In genomic region chr6:127218634-127219445, GRCm38 (mm10) we compare ENCODE assay signal across 24 mouse cellular contexts.
DNase-seq lines count a peak whose midpoint lies in the region; ATAC-seq and TF ChIP-seq lines count a peak whose summit lies in the region.
"Had no signal": no experiment of that assay in that cellular context is flagged by ENCODE, and none has a peak within 500 bp of the region (broad histone marks: within the 10 kb centered on the region; RNA-seq: fewer than 3 reads in every experiment).

No protein-coding gene starts in this region.

- no peak overlapping the region; the same call in 1 of the 2 replicates for H3K27ac ChIP-seq in forebrain, postnatal 0 days (ENCODE audit: low read depth, low read length)
- no peak overlapping the region for H3K27ac ChIP-seq in forebrain, embryonic 13.5 days
- H3K27ac ChIP-seq in midbrain, embryonic 11.5 days (ENCODE audit: low read depth, low read length), result no peak overlapping the region
- H3K27ac ChIP-seq in midbrain, embryonic 10.5 days (replicated peaks), result no peak overlapping the region
- no peak overlapping the region for H3K27ac ChIP-seq in liver, embryonic 11.5 days (ENCODE audit: low read depth, low read length)
- H3K27ac ChIP-seq: forebrain, embryonic 12.5 days; gastrocnemius, adult 2 months; liver, embryonic 13.5 days; macrophage; midbrain, embryonic 12.5 days; neural tube, embryonic 13.5 days had no signal

- no peaks in the 10 kb centered on the region for H3K9me3 ChIP-seq in forebrain, postnatal 0 days (ENCODE audit: low read length)
- no peaks in the 10 kb centered on the region for H3K9me3 ChIP-seq in forebrain, embryonic 13.5 days (replicated peaks)
- H3K9me3 ChIP-seq in midbrain, embryonic 11.5 days (ENCODE audit: control insufficient read depth, low read length), result no peaks in the 10 kb centered on the region
- no peaks in the 10 kb centered on the region for H3K9me3 ChIP-seq in midbrain, embryonic 10.5 days (replicated peaks)
- no peaks in the 10 kb centered on the region for H3K9me3 ChIP-seq in liver, embryonic 11.5 days (ENCODE audit: control insufficient read depth, low read length)
- H3K9me3 ChIP-seq: forebrain, embryonic 12.5 days; G1E; liver, embryonic 13.5 days; midbrain, embryonic 12.5 days; neural tube, embryonic 13.5 days had no signal

- H3K9ac ChIP-seq in forebrain, postnatal 0 days, result no peak overlapping the region
- H3K9ac ChIP-seq in forebrain, embryonic 13.5 days, result no peak overlapping the region
- H3K9ac ChIP-seq in midbrain, embryonic 11.5 days (ENCODE audit: low read length), result no peak overlapping the region
- no peak overlapping the region for H3K9ac ChIP-seq in liver, embryonic 11.5 days (ENCODE audit: low read depth, low read length)
- H3K9ac ChIP-seq: forebrain, embryonic 12.5 days; liver, embryonic 13.5 days; lung, embryonic 14.5 days; midbrain, embryonic 12.5 days; neural tube, embryonic 13.5 days had no signal

- H3K36me3 ChIP-seq in forebrain, postnatal 0 days (ENCODE audit: insufficient read depth), result no peaks in the 10 kb centered on the region
- no peaks in the 10 kb centered on the region for H3K36me3 ChIP-seq in forebrain, embryonic 13.5 days (ENCODE audit: poor library complexity, severe bottlenecking)
- H3K36me3 ChIP-seq in midbrain, embryonic 11.5 days (ENCODE audit: control insufficient read depth, insufficient read depth, low read length), result no peaks in the 10 kb centered on the region
- H3K36me3 ChIP-seq in midbrain, embryonic 10.5 days, result no peaks in the 10 kb centered on the region
- H3K36me3 ChIP-seq in liver, embryonic 11.5 days (ENCODE audit: control insufficient read depth, insufficient read depth, low read length), result no peaks in the 10 kb centered on the region
- H3K36me3 ChIP-seq: forebrain, embryonic 12.5 days; G1E; liver, embryonic 13.5 days; midbrain, embryonic 12.5 days; neural tube, embryonic 13.5 days had no signal

- DNase-seq in forebrain, postnatal 0 days, result peak; percentile 47
- DNase-seq in midbrain, embryonic 11.5 days (ENCODE audit: low spot score, missing footprints), result peak; percentile 57
- DNase-seq in midbrain, embryonic 10.5 days (ENCODE audit: low spot score), result no peak
- DNase-seq in frontal cortex, postnatal 36 days (ENCODE audit: low spot score in 2 of 2), result peak; percentile 26 to 28
- peak; percentile 7 for DNase-seq in right cerebral cortex, postnatal 4 days
- no peak for DNase-seq in urinary bladder, postnatal 10 days (ENCODE audit: low spot score)
- DNase-seq in liver, embryonic 11.5 days (ENCODE audit: low spot score), result no peak
- DNase-seq: adrenal gland, postnatal 10 days; cerebellum, adult 11-12 months; cerebellum, postnatal 14 days; gastrocnemius, adult 2 months; heart, postnatal 10 days; kidney, adult 9 months; kidney, postnatal 25 days; liver, embryonic 13.5 days; lung, embryonic 14.5 days; thymus, postnatal 25 days had no signal

- no peak overlapping the region for H3K4me3 ChIP-seq in forebrain, postnatal 0 days (ENCODE audit: low read depth, low read length)
- H3K4me3 ChIP-seq in forebrain, embryonic 13.5 days, result no peak overlapping the region
- H3K4me3 ChIP-seq in midbrain, embryonic 11.5 days (ENCODE audit: low read depth, low read length), result no peak overlapping the region
- H3K4me3 ChIP-seq in midbrain, embryonic 10.5 days, result no peak overlapping the region
- no peak overlapping the region for H3K4me3 ChIP-seq in liver, embryonic 11.5 days (ENCODE audit: low read depth, low read length)
- H3K4me3 ChIP-seq: forebrain, embryonic 12.5 days; gastrocnemius, adult 2 months; liver, embryonic 13.5 days; midbrain, embryonic 12.5 days; neural tube, embryonic 13.5 days had no signal

- no peaks in the 10 kb centered on the region for H3K4me1 ChIP-seq in forebrain, postnatal 0 days (ENCODE audit: insufficient read depth)
- no peaks in the 10 kb centered on the region for H3K4me1 ChIP-seq in forebrain, embryonic 13.5 days
- no peaks in the 10 kb centered on the region for H3K4me1 ChIP-seq in midbrain, embryonic 11.5 days (ENCODE audit: control insufficient read depth, insufficient read depth, low read length)
- peaks cover 9% of the 10 kb centered on the region; the same call in 1 of the 2 replicates for H3K4me1 ChIP-seq in midbrain, embryonic 10.5 days
- no peaks in the 10 kb centered on the region for H3K4me1 ChIP-seq in liver, embryonic 11.5 days (replicated peaks; ENCODE audit: control insufficient read depth, insufficient read depth, low read length)
- H3K4me1 ChIP-seq: forebrain, embryonic 12.5 days; liver, embryonic 13.5 days; midbrain, embryonic 12.5 days had no signal

- no peaks in the 10 kb centered on the region for H3K27me3 ChIP-seq in forebrain, postnatal 0 days (ENCODE audit: insufficient read depth, low read length)
- no peaks in the 10 kb centered on the region for H3K27me3 ChIP-seq in forebrain, embryonic 13.5 days
- H3K27me3 ChIP-seq in midbrain, embryonic 11.5 days (ENCODE audit: control insufficient read depth, insufficient read depth, low read length), result no peaks in the 10 kb centered on the region
- peaks cover 7% of the 10 kb centered on the region for H3K27me3 ChIP-seq in midbrain, embryonic 10.5 days (ENCODE audit: low read depth, poor library complexity, severe bottlenecking)
- peaks cover 11% of the 10 kb centered on the region for H3K27me3 ChIP-seq in liver, embryonic 11.5 days (replicated peaks; ENCODE audit: control insufficient read depth, insufficient read depth, low read length)
- H3K27me3 ChIP-seq: midbrain, embryonic 12.5 days; neural tube, embryonic 13.5 days had no signal

- 65% methylated on average over 17 of the region's 17 CpGs for WGBS in forebrain, postnatal 0 days
- 81% methylated on average over 17 of the region's 17 CpGs for WGBS in forebrain, embryonic 13.5 days
- WGBS in midbrain, embryonic 11.5 days, result 85% methylated on average over 17 of the region's 17 CpGs
- WGBS in midbrain, embryonic 10.5 days, result 87% methylated on average over 17 of the region's 17 CpGs
- 80% methylated on average over 17 of the region's 17 CpGs for WGBS in liver, embryonic 11.5 days

- no peak for TF ChIP-seq CTCF in forebrain, postnatal 0 days (IDR thresholded peaks at IDR 0.05; ENCODE audit: low read depth)

- ATAC-seq in forebrain, postnatal 0 days, result peak; percentile 66
- ATAC-seq in forebrain, embryonic 13.5 days, result no peak
- no peak for ATAC-seq in midbrain, embryonic 11.5 days (ENCODE audit: low FRiP score)
- no peak for ATAC-seq in liver, embryonic 11.5 days (replicated peaks; ENCODE audit: low FRiP score)

- no peak overlapping the region for H3K4me2 ChIP-seq in forebrain, postnatal 0 days (ENCODE audit: low read depth)
- no peak overlapping the region for H3K4me2 ChIP-seq in forebrain, embryonic 13.5 days
- H3K4me2 ChIP-seq in midbrain, embryonic 11.5 days, result no peak overlapping the region
- no peak overlapping the region for H3K4me2 ChIP-seq in liver, embryonic 11.5 days
- H3K4me2 ChIP-seq: forebrain, embryonic 12.5 days; heart, embryonic 11.5 days; liver, embryonic 13.5 days; lung, embryonic 14.5 days; midbrain, embryonic 12.5 days; neural tube, embryonic 13.5 days had no signal

Comparison
In these comparisons a context has a peak if more than half of its experiments do, and no peak if none do; other contexts are left out.
1. DNase-seq: peak in forebrain, postnatal 0 days (single experiment), midbrain, embryonic 11.5 days (single experiment), frontal cortex, postnatal 36 days (2 of 2) and right cerebral cortex, postnatal 4 days (single experiment); none in midbrain, embryonic 10.5 days (single experiment), urinary bladder, postnatal 10 days (single experiment) and liver, embryonic 11.5 days (single experiment).